Mouse (Mus musculus) G1E (cell line): ENCODE measurements at regions not wholly inside any gene's neighbourhood (a gene's known extent, or its start where the extent isn't known, plus 50 kb on each side); places are given as distances from the start of the nearest gene placed in this dataset.

ENCODE experiments used
- CTCF ChIP-seq: IDR thresholded peaks from 2 replicates; pipeline ENCODE4 v1.5.1; 2012; ENCODE audit warnings: low read depth, low read length, inconsistent platforms, mixed read lengths
- GATA1 ChIP-seq: IDR thresholded peaks from 2 replicates; pipeline ENCODE4 v1.6.1; 2012; ENCODE audit warnings: borderline replicate concordance, low read length, inconsistent platforms, mixed read lengths
- GATA2 ChIP-seq: IDR thresholded peaks from 2 replicates; pipeline ENCODE4 v1.6.1; 2012; ENCODE audit warnings: low read depth, low read length, inconsistent platforms, borderline replicate concordance
- POLR2AphosphoS5 ChIP-seq: IDR thresholded peaks from 2 replicates; pipeline ENCODE4 v1.6.1; 2012; ENCODE audit warnings: low read depth, low read length, inconsistent platforms; ENCODE audit not compliant: insufficient replicate concordance
- TAL1 ChIP-seq: conservative IDR thresholded peaks from 2 replicates; pipeline ENCODE4 v1.6.1; 2012; ENCODE audit warnings: low read depth, low read length, inconsistent platforms, mixed read lengths

DNA sequence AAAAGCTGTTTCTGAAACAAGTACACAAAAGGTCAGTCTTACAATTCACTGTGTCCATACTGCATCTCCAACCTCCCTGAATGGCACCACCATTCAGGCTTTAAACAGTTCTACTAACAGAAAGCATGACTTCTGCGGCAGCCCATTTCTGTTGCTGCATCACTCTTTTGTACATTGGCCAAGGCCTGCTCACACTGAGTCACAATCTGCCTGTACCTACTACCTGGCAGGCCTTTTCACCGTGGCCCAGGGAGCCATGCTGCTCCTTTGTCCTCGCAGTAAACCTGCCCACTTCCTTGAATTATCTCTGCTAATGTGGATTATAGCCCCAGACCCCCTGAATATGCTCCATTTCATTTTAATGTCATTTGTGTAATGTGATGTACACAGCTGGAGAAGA lies 439.5 kb upstream of the Gm10306 start:
- no peak for TF ChIP-seq CTCF
- TF ChIP-seq TAL1: no peak
- no peak for TF ChIP-seq GATA1
- TF ChIP-seq POLR2AphosphoS5: no peak
- no peak for TF ChIP-seq GATA2
